Mouse (Mus musculus): ENCODE results near the gene Selenok.
A peak's percentile ranks its signal among the peaks of the same experiment; 100 is the strongest.

The Selenok gene

DNA sequence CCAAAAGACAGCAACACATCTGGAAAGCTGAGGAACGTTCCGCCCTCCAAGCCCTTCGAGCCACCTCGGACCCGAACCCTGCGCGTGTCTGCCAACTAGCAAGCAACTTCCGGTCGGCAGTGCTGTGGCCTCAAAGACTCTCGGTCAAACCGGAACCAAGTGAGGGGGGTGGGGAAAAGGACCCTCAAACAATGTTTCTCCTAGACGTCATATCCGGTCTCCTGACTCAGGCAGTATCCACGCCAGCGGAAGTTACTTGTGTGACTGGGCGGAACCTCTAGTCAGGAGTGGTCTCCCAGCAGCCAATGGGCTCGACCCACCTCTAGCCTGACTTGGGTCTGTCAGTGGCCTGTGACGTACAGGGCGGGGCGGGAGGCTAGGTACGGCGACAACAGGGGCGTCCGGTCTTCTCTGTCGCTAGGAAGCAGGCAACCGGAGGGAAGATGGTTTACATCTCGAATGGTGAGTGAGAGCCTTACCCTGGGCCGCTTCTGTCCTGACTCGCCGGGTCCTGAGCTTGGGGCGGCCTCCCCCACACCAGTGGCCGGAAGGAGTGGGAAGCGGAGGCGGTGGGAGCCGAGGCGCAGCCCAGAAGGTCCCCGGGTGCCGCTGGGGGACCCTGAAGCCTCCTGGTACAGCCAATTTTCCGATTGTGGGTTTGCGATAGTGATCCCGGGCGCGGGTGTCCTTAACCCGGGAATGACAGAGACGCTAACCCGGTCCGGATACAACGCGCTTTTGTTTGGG is at the start of gene Selenok:
TSS of gene Selenok (plus strand) at position 234 of the 747 bp plus-strand sequence.
- peak; percentile 98 for DNase-seq (ENCODE audit: low read depth, low spot score)

DNA sequence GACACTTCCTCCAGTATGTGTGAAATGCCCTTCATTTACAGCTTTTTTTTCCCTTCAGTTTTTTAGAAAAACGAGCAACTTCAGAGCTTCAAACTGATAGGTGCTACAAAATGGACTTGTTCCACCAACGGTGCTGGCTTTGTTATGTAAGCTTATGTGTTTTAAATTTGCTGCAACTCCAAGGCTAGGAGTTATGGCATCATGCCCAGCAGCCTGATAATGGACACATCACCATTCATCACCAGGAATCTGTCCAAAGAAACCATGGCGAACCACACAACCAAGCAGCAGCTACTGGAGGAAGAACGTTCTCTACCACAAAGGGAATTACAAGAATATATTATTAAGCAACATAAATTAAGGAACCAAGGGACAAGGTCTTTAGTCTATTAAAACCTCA is 39.1 kb upstream of the Selenok start:
- peak; percentile 15 for DNase-seq (ENCODE audit: low read depth, low spot score)

DNA sequence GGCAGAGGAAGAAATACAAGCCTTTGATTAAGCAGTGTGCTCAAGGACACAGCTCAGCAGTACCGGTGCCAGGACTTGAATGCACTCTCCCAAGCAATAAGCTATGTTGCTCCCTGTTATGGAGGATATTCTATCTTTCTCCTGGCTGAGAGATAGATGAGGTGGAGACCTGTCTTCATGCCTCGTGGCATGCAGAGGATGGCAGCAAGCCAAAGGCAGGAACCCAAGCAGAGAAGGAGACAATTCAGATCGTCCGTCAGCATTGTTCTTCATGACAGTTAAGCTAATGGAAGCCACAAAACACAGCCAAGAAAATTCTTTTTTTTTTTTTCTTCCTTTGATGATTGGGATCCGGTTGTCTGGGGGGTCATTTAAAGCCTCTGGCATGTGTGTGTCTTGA is 32.6 kb upstream of the Selenok start:
- no peak for DNase-seq (ENCODE audit: low read depth, low spot score)

DNA sequence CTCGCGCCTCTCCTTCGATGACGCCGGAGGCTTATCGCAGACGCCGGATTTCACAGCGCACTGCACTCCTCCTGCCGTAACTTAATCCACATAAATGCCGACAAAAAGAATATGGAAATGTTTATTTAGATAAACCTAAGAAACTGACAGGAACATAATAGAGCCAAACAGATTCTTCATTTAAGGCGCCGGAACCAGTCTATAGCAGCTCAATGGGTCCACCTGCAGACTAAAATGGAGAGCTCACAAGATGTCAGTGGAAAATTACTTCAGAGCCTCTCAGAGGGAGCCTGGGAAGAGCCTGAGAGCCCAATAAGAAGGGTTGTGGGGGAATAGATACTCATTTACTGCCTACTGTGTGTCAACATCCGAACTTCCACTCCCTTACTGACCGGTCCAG is 30.6 kb upstream of the Selenok start:
- no peak for DNase-seq (ENCODE audit: low read depth, low spot score)

DNA sequence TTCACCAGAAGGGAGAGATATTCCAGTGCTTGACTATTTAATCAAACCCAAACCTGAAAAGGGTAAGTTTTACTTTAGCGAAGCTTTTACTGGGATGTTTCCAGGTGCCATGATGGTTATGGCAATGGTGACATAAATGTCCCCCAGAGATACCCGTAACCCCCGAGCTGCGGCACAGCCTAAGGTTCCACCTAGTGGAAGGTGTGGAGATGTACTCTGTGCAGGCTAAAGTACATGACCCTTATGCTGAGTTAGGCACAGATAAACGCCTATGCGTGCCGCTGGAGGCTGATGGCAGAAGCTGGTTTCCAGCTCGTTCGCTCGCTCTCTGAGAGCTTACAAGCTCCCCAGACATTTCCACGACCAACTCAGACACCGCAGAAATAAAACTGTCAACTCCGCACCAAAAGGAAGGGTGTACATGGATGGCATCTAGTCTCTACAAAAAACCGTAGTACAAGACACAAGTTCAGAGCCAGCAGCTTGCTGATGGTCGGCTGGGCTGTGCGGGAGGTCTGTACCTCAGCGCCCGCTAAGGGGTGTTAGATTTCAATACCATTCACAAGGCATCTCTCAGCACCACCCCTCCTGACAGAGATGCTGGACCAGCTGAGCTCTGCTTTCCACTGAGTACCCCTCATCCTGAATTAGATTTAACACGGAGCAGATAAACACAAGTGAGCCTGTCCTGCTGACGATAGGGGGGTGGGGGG is 28.4 kb upstream of the Selenok start:
- no peak for DNase-seq (ENCODE audit: low read depth, low spot score)

DNA sequence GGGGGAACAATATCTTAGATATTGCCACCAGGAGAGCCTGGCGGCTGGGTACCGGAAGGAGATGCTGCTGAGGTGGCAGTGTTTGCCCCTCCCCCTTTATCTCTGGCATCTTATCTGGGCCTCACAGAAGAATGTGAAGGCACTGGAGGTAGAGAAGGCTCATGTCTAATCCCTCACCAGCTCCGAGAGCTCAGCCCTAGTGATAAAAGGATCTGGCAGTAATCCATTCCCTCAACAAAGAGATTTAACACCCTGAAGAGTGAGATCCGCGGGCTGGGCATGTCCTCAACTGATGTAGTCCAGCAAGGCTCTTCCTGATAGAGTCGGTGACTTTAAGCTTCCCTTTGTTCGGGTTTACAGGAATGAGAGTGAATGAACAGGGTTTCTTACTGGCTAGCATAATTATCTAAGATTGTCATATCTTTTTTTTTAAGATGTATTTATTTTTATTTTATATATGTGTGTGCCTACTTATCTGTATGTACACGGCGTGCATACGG is 27.7 kb upstream of the Selenok start:
- DNase-seq (ENCODE audit: low read depth, low spot score), result no peak

DNA sequence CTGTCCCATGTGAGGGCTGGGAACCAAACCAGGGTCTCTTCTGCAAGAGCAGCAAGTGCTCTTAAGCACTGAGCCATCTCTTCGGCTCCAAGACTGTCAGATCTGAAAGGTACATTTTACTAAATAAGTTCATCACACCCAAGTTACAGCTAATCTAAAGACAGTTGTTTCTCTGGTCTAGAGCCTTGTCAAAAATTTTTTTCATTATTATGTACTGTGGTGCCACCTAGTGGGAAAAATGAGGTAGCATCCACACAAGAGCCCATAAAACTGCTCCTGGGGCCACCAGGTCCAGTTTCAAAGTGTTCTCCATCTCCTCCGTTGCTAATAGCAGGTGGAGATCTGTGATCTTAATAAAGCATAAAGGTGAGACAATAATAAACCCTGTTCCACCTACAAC is 27.2 kb upstream of the Selenok start:
- DNase-seq (ENCODE audit: low read depth, low spot score), result peak; percentile 42

DNA sequence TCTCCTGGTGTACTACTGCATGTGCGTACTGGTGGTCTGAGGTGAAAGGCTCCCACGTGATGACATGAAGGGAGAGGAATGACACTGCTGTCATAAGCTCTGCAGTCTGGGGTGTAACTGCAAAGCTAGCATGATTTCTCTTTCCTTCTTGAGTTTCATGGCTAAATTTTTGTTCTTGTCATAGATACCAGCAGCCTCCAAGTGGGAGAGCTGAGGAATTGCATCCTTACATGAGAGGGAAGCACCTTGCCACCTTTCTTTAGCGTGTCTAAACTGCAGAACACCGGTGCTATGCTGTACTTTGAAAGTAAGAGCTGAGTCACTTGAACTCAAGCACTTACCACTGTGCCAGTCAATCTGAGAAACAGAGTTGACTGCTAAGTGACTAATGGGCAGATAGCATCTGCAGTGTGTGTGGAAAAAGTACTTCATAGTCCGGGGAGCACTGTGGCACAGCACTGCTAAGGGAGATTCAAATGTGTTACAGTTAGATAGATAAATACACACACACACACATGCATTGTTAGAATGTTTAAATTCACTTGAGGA is 21.3 kb upstream of the Selenok start:
- no peak for DNase-seq (ENCODE audit: low read depth, low spot score)

DNA sequence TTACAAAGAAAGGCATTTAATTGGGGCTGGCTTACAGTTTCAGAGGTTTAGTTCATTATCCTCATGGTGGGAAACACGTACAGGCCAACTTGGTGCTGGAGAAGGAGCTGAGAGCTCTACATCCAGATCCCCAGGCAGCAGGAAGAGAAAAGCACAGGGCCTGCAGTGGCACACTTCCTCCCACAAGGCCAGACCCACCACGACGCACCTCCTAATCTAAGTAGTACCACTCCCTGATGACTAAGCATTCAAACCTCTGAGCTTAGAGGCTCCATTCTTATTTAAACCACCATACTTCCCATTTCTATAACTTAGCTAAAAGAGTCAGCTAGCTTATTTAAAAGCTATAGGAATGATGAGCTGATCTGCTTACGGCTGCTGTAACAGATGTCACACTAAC is 17.3 kb upstream of the Selenok start:
- peak; percentile 7 for DNase-seq (ENCODE audit: low read depth, low spot score)

DNA sequence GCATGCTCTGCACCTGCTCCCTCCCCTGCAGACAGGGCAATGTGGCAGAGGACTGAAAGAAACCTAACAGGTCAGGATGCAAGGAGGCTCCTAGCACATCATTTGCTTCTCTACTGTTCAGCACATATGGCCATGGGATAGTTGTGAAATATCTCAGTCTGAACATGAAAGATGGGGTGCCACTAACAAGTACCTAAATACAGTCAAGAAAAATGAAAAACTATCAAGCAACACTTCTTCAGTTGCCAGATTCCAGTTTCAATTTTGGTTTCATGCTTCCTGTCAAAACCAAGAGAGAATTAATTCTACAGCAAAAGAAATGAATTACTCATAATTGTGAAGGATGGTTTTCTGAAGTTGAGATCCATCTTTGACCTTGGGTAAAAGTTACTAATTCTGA is 10.7 kb upstream of the Selenok start:
- DNase-seq (ENCODE audit: low read depth, low spot score), result no peak

DNA sequence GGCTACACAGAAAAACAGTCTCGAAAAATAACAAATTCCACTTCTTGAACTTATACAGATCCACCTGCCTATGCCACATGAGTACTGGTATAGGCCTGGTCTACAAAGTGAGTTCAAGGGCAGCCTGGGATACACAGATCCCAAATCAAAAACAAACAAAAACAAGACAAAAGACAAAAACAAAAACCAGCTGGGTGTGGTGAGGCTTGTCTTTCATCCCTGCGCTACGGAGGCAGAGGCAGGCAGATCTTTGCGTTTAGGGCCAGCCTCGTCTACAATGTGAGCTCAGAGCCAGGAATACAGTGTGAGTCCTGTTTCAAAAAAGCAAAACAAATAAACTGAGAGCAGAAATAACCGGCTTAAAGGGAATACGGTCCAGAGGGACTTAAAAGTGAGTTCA is 497 bp upstream of the Selenok start:
- no peak for DNase-seq (ENCODE audit: low read depth, low spot score)

DNA sequence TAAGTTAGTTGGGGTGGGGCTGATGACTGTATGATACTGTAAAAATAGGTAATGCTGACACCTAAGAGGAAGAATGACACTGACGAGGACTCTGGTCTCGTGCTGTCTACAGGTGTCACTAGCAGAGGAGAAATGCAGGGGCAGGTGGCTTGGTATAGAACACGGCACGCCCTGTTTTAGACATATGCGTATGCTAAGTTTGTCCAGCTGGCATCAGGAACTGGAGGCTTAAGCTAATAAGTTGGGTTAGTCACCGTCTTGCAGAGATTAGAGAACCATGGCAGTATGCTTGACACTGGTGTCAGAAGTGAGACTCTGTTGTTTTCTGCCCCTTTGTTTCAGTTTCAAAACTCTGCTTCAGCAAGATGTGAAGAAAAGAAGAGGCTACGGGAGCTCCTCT is 3.3 kb downstream of the Selenok start:
- DNase-seq (ENCODE audit: low read depth, low spot score), result no peak

DNA sequence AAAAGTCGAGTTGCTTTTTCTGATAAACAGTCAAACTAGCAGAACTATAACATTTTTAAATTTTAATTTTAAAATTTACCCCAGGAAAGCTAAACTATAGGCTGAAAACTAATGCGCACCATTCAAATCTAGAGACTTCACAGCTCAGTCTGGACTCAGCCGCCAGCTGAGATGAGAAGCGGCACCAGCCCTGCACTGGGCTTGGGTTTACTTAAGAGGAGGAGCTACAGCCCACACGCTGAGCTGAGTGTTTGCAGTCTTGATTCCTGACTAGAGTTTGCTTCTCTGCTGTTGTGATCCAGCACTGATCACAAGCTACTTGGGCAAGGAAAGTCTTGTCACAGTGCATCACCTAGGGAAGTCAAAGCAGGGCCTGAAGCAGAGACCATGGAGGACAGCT is 3.9 kb downstream of the Selenok start:
- DNase-seq (ENCODE audit: low read depth, low spot score), result no peak

DNA sequence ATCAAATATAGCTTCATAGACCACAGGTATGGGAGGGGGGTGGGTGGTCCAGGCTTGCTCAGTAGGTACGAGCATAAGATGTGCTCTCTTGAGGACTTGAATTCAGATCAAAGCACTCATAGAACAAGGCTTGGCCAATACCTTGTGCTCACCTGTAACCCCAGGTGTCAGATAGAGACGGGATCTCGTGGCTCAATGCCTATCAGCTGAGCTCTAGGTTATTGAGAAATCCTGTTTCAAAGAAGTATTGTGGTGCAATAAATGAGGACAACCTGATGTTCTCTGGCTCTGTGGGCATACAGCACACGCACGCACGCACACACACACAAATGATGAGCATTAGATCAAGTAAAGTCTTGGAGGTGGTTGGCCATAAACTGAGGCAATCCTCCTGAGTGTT is 8.8 kb downstream of the Selenok start:
- DNase-seq (ENCODE audit: low read depth, low spot score), result no peak

DNA sequence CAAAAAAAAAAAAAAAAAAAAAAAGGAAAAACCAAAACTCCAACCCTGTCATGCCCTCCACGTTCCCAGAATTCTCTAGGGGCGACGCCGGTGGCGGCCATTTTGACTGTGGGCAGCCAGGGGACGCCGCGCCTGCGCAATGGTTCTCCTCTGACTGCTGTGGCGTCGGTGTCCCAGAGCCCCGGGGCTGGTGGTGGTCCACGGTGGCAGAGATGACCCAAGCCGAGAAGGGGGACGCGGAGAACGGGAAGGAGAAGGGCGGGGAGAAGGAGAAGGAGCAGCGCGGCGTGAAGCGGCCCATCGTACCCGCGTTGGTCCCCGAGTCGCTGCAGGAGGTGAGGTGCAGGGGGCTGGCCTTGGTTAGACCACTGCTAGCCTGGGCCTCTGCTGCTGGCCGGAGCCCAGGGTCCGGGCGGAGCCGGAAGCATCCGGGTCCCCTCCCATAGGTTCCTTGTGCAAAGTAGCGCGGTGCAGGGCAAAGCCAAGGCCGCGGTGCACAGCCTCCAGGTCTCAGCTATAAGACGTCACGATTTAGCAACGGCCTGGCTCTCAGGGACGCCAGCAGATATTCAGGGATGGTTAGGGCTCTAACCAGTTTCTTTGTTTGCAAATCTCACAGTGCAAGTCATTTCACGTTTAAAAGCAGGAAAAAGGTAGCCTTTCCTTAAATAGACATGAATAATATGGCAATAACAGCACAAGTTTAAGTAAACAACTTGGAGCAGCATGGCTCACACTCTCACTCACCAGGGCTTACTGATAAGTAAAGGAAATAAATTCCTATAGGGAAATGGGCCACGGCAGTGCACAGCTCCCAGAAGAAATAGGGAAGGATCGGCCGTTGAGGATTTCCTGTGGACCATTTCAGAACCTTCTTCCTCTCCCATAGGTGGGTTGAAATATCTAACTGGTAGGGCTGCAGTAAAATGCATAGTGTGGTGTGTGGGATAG is 10.4 kb downstream of the Selenok start, which contains the start of gene Actr8:
TSS of gene Actr8 (plus strand) at position 84 of the 951 bp plus-strand sequence.
- DNase-seq (ENCODE audit: low read depth, low spot score), result peak; percentile 88

DNA sequence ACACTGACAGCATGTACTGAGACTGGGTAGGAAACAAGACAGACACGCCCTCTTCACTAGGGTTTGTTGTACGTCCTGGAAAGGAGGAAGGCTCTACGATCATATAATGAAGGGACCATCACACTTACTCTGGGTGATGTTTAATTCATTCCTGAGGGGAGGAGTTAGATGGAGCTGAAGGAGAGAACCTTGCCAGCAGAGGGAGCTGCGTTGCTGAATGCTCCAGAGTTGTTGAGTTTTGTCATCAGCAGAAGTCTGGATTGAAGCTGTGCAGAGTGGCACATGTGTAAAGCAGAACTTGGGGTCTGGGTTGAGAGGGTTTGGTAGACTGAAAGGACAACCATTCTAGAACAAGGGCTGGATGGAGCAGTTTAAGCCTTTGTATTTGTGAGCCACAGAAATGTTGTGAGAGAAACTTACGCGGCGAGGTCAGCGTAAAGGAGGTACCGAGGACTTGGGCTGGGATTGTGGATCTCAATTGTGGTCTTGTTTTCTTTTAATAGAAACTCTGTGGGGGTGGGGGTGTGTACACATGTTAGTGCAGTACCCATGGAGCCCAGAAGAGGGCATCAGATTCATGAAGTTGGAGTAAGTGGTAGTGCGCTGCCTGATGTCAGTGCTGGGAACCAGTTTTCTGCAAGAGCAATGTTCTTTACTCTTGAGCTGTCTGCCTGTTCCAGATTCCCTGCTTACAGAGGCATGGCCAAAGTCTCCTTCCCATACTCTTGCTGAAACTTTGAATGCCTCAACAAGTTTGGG is 12.5 kb downstream of the Selenok start:
- peak; percentile 45 for DNase-seq (ENCODE audit: low read depth, low spot score)

DNA sequence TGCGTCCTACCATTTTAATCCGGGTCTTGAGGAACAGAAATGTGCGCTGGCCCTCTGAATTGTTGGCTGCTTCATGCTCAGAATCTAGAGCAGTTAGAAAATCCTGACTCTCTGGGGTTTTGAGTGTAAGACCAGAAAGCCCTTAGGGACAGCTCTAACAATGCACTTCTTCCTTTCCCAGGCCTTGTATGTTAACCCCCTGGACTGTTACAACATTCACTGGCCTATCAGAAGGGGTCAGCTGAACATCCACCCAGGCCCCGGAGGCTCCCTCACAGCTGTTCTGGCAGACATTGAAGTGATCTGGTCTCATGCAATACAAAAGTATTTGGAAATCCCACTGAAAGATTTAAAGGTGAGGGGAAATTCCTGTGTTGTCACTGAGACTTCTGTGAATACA is 18.0 kb downstream of the Selenok start:
- DNase-seq (ENCODE audit: low read depth, low spot score), result no peak

DNA sequence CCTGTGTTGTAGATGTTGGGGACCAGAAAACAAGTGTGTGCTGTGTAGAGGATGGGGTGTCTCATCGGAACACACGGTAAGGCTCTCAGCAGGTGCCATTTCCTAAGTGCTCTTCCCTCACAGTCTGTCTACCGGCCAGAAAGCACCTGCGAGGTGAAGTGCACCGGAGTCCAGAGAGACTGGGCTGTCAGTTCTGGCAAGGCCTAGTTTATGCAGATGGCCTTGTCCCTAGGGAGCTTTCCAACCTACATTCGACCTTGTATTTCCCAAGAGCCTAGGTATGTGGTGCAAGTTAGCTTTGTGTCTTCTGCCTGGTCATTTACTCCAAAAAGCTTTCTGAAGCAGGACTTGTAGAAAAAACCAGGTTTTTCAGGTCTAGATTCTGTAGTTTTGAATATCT is 19.2 kb downstream of the Selenok start:
- no peak for DNase-seq (ENCODE audit: low read depth, low spot score)

DNA sequence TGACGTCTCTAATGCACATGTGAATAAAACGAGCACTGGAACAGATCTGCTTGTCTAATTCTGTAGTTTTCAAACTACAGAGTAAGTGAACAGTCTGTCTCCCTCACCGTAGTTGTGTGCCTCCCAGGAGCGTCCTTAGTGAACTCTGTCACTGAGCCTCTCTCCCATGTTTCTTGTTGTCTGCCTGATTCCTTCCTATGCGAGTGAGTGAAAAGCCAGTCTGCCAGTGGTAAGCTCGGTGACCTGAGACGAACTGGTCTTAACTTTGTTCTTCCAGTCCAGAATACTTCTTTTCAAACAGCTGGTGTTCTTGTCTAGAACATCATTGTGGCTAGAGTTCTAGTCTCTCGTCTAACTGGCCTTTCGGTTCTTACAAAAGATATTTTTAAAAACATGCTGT is 19.6 kb downstream of the Selenok start:
- no peak for DNase-seq (ENCODE audit: low read depth, low spot score)

DNA sequence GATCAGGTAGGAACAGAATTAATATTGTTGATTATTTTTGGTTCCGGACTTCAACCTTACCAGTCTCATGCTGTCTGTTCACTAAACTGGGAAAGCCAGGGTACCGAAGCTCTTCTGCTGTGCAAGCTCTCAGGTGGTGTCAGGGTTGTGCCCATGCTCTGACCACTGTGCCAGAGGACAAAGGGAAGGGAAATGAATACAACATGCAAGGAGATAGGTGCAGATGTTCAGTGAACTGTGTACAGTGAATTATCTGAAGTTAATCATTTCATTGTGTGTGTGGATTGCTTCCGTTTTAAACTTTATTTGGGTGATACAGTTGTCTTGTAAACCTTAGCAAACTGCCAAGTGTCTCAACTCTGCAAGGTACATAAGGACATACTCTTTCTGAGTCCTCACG is 20.2 kb downstream of the Selenok start:
- DNase-seq (ENCODE audit: low read depth, low spot score), result no peak

DNA sequence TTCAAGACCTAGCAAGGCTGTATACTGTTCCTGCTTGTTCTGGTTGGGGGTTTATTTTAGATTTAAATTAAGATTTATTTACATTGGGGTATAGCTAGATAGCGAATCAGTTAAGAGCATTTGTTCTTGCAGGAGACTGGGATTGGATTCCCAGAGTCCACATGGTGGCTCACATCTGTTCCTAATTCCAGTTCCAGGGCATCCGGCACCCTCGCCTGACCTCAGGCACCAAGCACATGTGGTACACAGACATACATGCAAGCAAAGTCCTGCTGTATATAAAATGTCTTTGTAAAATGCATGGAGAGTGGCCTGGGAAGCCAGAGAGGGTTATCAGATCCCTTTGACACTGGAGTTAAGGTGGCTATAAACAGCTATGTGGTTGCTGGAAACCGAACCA is 26.9 kb downstream of the Selenok start:
- DNase-seq (ENCODE audit: low read depth, low spot score), result no peak
